Mouse (Mus musculus) heart, embryonic 11.5 days (tissue): ENCODE measurements around the gene Cdkn1c. TPM values are rescaled to one million over a fixed set of nuclear protein-coding genes. Genes with fewer than 3 reads are reported as not detected.
A peak's percentile ranks its signal among the peaks of the same experiment; 100 is the strongest.

Source experiments
- ATAC-seq: fragments of 200-750 bp; cut with Nextera tagmentation; replicated peaks from 2 replicates; pipeline ENCODE4 v1.8.0; 2017; ENCODE audit warnings: moderate library complexity; ENCODE audit not compliant: insufficient number of reproducible peaks, low FRiP score, low TSS enrichment
- H3K27ac ChIP-seq: fragments of 300-500 bp; sonication (generic); 2 replicates; pipeline ENCODE4 v1.5.1; 2014; ENCODE audit warnings: mild to moderate bottlenecking, low read depth, low read length
- H3K27me3 ChIP-seq: fragments of 300-500 bp; sonication (generic); 2 replicates; pipeline ENCODE4 v1.6.1; 2014; ENCODE audit warnings: mild to moderate bottlenecking, low read length, mixed read lengths; ENCODE audit not compliant: control insufficient read depth, insufficient read depth
- H3K36me3 ChIP-seq: fragments of 300-500 bp; sonication (generic); 2 replicates; pipeline ENCODE4 v1.6.1; 2014; ENCODE audit warnings: mild to moderate bottlenecking, low read length, moderate library complexity, mixed read lengths; ENCODE audit not compliant: control insufficient read depth, insufficient read depth
- H3K4me1 ChIP-seq: fragments of 300-500 bp; sonication (generic); 2 replicates; pipeline ENCODE4 v1.6.1; 2014; ENCODE audit warnings: low read length; ENCODE audit not compliant: control insufficient read depth, insufficient read depth
- H3K4me2 ChIP-seq: fragments of 300-500 bp; sonication (generic); 2 replicates; pipeline ENCODE4 v1.6.1; 2014; ENCODE audit warnings: mild to moderate bottlenecking, moderate library complexity
- H3K4me3 ChIP-seq: fragments of 300-500 bp; sonication (generic); 2 replicates; pipeline ENCODE4 v1.5.1; 2014; ENCODE audit warnings: low read depth, low read length
- H3K9ac ChIP-seq: fragments of 300-500 bp; sonication (generic); 2 replicates; pipeline ENCODE4 v1.6.1; 2014; ENCODE audit warnings: mild to moderate bottlenecking, low read depth, low read length, moderate library complexity
- H3K9me3 ChIP-seq: fragments of 300-500 bp; sonication (generic); replicated peaks from 2 replicates; pipeline ENCODE4 v1.6.1; 2016; ENCODE audit warnings: low read length; ENCODE audit not compliant: control insufficient read depth
- WGBS: fragments of 180-500 bp; shearing (Covaris S2); extraction: QIAGEN DNeasy Blood & Tissue Kit; methylation state at CpG from one replicate; pipeline ENCODE4 v1.1.7; 2014; ENCODE audit not compliant: insufficient replicate concordance; 5-methylcytosine and 5-hydroxymethylcytosine counted together
- polyA plus RNA-seq: library from polyadenylated mRNA; unstranded; fragments of >200 nt; fragmentation: Nextera tagmentation; extraction: Ambion mirVana; gene quantifications from 2 replicates; pipeline ENCODE4 v1.2.1, GENCODE M21; 2014

The Cdkn1c gene
- polyA plus RNA-seq, 1 experiment from 2014 or later = 1,679 TPM

- no peaks in the 10 kb centered on the region for H3K36me3 ChIP-seq
- no peak overlapping the region for H3K4me3 ChIP-seq
- H3K9ac ChIP-seq = peak overlapping the region; percentile 28; the same call in 1 of the 2 replicates
- peaks cover 9% of the 10 kb centered on the region; the same call in 1 of the 2 replicates for H3K27me3 ChIP-seq
- peak overlapping the region; percentile 19; the same call in 1 of the 2 replicates for H3K4me2 ChIP-seq
- ATAC-seq = no peak
- no peak overlapping the region for H3K27ac ChIP-seq
- H3K4me1 ChIP-seq = peaks cover 26% of the 10 kb centered on the region
- 30% methylated on average over 14 of the region's 14 CpGs for WGBS
- H3K9me3 ChIP-seq = no peaks in the 10 kb centered on the region
These were observed 5.3 kb upstream of the Cdkn1c start for GRCm38 (mm10) chr7:143466099-143466677.

- Histone ChIP-seq H3K9ac (peak overlapping the region; percentile 68), H3K4me2 (peak overlapping the region; percentile 83), H3K9me3 (peaks cover 7% of the 10 kb centered on the region), H3K4me3 (peak overlapping the region; percentile 42), H3K4me1 (peaks cover 26% of the 10 kb centered on the region), H3K27me3 (peaks cover 9% of the 10 kb centered on the region), H3K27ac (peak overlapping the region; percentile 46; the same call in 1 of the 2 replicates), H3K36me3 (no peaks in the 10 kb centered on the region)
- 14% methylated on average over 54 of the region's 56 CpGs for WGBS
- ATAC-seq = no peak
These were observed 4.1 kb upstream of the Cdkn1c start for GRCm38 (mm10) chr7:143464811-143465560.

GRCm38 (mm10) chr7:143463865-143464415 lies 3.1 kb upstream of the Cdkn1c start:
- Histone ChIP-seq H3K9ac (no peak overlapping the region), H3K27ac (no peak overlapping the region), H3K27me3 (peaks cover 9% of the 10 kb centered on the region), H3K4me2 (peak overlapping the region; percentile 83), H3K4me1 (peaks cover 21% of the 10 kb centered on the region), H3K4me3 (no peak overlapping the region), H3K36me3 (no peaks in the 10 kb centered on the region), H3K9me3 (peaks cover 7% of the 10 kb centered on the region)
- no peak for ATAC-seq
- 24% methylated on average over 11 of the region's 11 CpGs for WGBS

GRCm38 (mm10) chr7:143462516-143462915 lies 1.7 kb upstream of the Cdkn1c start:
- Histone ChIP-seq H3K9me3 (peaks cover 7% of the 10 kb centered on the region), H3K4me3 (no peak overlapping the region), H3K4me2 (no peak overlapping the region), H3K27ac (no peak overlapping the region), H3K27me3 (peaks cover 12% of the 10 kb centered on the region), H3K36me3 (no peaks in the 10 kb centered on the region), H3K4me1 (peaks cover 16% of the 10 kb centered on the region), H3K9ac (no peak overlapping the region)
- no peak for ATAC-seq
- WGBS = 67% methylated on average over 5 of the region's 5 CpGs

- Histone ChIP-seq H3K4me1 (peaks cover 16% of the 10 kb centered on the region), H3K36me3 (no peaks in the 10 kb centered on the region), H3K27ac (no peak overlapping the region), H3K4me3 (no peak overlapping the region), H3K9me3 (peaks cover 7% of the 10 kb centered on the region), H3K4me2 (no peak overlapping the region; the same call in none of the 2 replicates), H3K9ac (no peak overlapping the region; the same call in 1 of the 2 replicates), H3K27me3 (peaks cover 12% of the 10 kb centered on the region)
- ATAC-seq = no peak
- whole genome bisulfite sequencing = 37% methylated on average over 11 of the region's 11 CpGs
These were observed 1.1 kb upstream of the Cdkn1c start for GRCm38 (mm10) chr7:143461920-143462319.

- H3K36me3 ChIP-seq = no peaks in the 10 kb centered on the region
- 18% methylated on average over 23 of the region's 32 CpGs for WGBS
- ATAC-seq = peak; percentile 47
- peak overlapping the region; percentile 60 for H3K4me3 ChIP-seq
- peaks cover 12% of the 10 kb centered on the region for H3K27me3 ChIP-seq
- H3K9me3 ChIP-seq = peaks cover 7% of the 10 kb centered on the region
- H3K27ac ChIP-seq = peak overlapping the region; percentile 70
- peak overlapping the region; percentile 58 for H3K4me2 ChIP-seq
- H3K9ac ChIP-seq = peak overlapping the region; percentile 62; the same call in 1 of the 2 replicates
- peaks cover 16% of the 10 kb centered on the region for H3K4me1 ChIP-seq
These were observed 532 bp upstream of the Cdkn1c start for GRCm38 (mm10) chr7:143461294-143461870.

- Histone ChIP-seq H3K4me3 (peak overlapping the region; percentile 60), H3K9ac (peak overlapping the region; percentile 80), H3K9me3 (peaks cover 7% of the 10 kb centered on the region), H3K4me1 (peaks cover 16% of the 10 kb centered on the region), H3K27ac (peak overlapping the region; percentile 83), H3K4me2 (peak overlapping the region; percentile 58), H3K36me3 (no peaks in the 10 kb centered on the region), H3K27me3 (peaks cover 12% of the 10 kb centered on the region)
- 26% methylated on average over 58 of the region's 60 CpGs for WGBS
- no peak for ATAC-seq
These were observed 524 bp downstream of the Cdkn1c start for GRCm38 (mm10) chr7:143460217-143460834.
